Comparison of ENCODE assay signal across 8 mouse cellular contexts in the genomic region with DNA sequence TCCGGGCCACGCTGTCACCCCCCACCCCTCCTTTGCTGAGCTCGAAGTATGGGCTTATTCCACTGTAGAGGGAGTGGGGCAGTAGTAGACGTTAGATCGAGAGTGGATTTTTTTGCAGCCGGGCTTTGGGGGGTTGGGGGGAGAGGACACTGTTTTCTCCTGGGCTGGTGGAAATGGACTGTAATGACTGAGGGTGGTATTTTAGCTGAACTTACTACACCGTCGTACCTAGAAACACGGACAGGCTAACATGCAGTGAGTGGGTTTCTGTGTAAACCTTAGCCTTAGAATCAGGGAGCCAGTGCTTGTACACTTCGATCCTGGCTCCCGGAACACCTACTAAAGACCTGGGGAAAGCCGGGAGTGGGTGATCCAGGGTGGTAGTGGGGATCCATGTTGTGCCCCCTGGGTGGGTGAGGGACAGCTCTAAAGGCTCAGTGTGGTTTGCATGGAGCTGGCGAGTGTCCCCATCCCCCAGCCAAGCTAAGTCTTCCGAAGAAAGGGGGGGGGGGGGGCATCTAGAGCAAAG. TPM values are rescaled to one million over a fixed set of nuclear protein-coding genes. Genes with fewer than 3 reads are reported as not detected.
DNase-seq lines count a peak whose midpoint lies in the region; ATAC-seq lines count a peak whose summit lies in the region.

No protein-coding gene starts in this region.

- H3K9ac ChIP-seq in liver, embryonic 11.5 days (ENCODE audit: low read depth, low read length): no peak overlapping the region
- H3K9ac ChIP-seq in forebrain, embryonic 11.5 days (ENCODE audit: low read length): no peak overlapping the region
- H3K9ac ChIP-seq in limb, embryonic 13.5 days: no peak overlapping the region
- no peak overlapping the region for H3K9ac ChIP-seq in neural tube, embryonic 15.5 days (replicated peaks)

- H3K4me3 ChIP-seq in liver, embryonic 11.5 days (ENCODE audit: low read depth, low read length): peak overlapping the region; percentile 31
- H3K4me3 ChIP-seq in forebrain, embryonic 11.5 days (ENCODE audit: low read depth, low read length): peak overlapping the region; percentile 25
- peak overlapping the region; percentile 41 for H3K4me3 ChIP-seq in limb, embryonic 13.5 days
- H3K4me3 ChIP-seq in neural tube, embryonic 15.5 days (replicated peaks): peak overlapping the region; percentile 31

- H3K4me2 ChIP-seq in liver, embryonic 11.5 days: peak overlapping the region; percentile 59
- H3K4me2 ChIP-seq in forebrain, embryonic 11.5 days (ENCODE audit: low read depth, low read length, severe bottlenecking): peak overlapping the region; percentile 39
- peak overlapping the region; percentile 61 for H3K4me2 ChIP-seq in limb, embryonic 13.5 days (replicated peaks)
- H3K4me2 ChIP-seq in neural tube, embryonic 15.5 days: peak overlapping the region; percentile 50

- ATAC-seq in liver, embryonic 11.5 days (replicated peaks; ENCODE audit: low FRiP score): no peak
- 0 out of 2 replicates have a peak, but pooled peaks have one; percentile 16 for ATAC-seq in forebrain, embryonic 11.5 days (replicated peaks; ENCODE audit: low FRiP score)
- ATAC-seq in limb, embryonic 13.5 days (ENCODE audit: low FRiP score, low read depth): no peak
- peak; percentile 23; the same call in 1 of the 2 replicates for ATAC-seq in neural tube, embryonic 15.5 days (ENCODE audit: low FRiP score)

- no peaks in the 10 kb centered on the region for H3K9me3 ChIP-seq in liver, embryonic 11.5 days (ENCODE audit: control insufficient read depth, low read length)
- H3K9me3 ChIP-seq in forebrain, embryonic 11.5 days (ENCODE audit: control insufficient read depth, low read length): no peaks in the 10 kb centered on the region
- H3K9me3 ChIP-seq in limb, embryonic 13.5 days: no peaks in the 10 kb centered on the region
- H3K9me3 ChIP-seq in neural tube, embryonic 15.5 days (replicated peaks): no peaks in the 10 kb centered on the region

- H3K4me1 ChIP-seq in liver, embryonic 11.5 days (replicated peaks; ENCODE audit: control insufficient read depth, insufficient read depth, low read length): no peaks in the 10 kb centered on the region
- peaks cover 11% of the 10 kb centered on the region; the same call in 1 of the 2 replicates for H3K4me1 ChIP-seq in forebrain, embryonic 11.5 days (replicated peaks; ENCODE audit: control insufficient read depth, insufficient read depth, low read length)
- H3K4me1 ChIP-seq in limb, embryonic 13.5 days: peaks cover 12% of the 10 kb centered on the region
- peaks cover 18% of the 10 kb centered on the region for H3K4me1 ChIP-seq in neural tube, embryonic 15.5 days

- H3K27ac ChIP-seq in liver, embryonic 11.5 days (ENCODE audit: low read depth, low read length): no peak overlapping the region
- no peak overlapping the region for H3K27ac ChIP-seq in forebrain, embryonic 11.5 days (ENCODE audit: low read depth, low read length)
- no peak overlapping the region for H3K27ac ChIP-seq in limb, embryonic 13.5 days
- no peak overlapping the region for H3K27ac ChIP-seq in neural tube, embryonic 15.5 days (replicated peaks)

- H3K27me3 ChIP-seq in liver, embryonic 11.5 days (replicated peaks; ENCODE audit: control insufficient read depth, insufficient read depth, low read length): peaks cover 99% of the 10 kb centered on the region
- H3K27me3 ChIP-seq in forebrain, embryonic 11.5 days (ENCODE audit: control insufficient read depth, insufficient read depth, low read length): peaks cover 94% of the 10 kb centered on the region
- peaks cover 95% of the 10 kb centered on the region for H3K27me3 ChIP-seq in limb, embryonic 13.5 days
- peaks cover 85% of the 10 kb centered on the region for H3K27me3 ChIP-seq in neural tube, embryonic 15.5 days (replicated peaks)

- no peak for DNase-seq in liver, embryonic 11.5 days (ENCODE audit: low spot score)
- no peak for DNase-seq in liver
- no peak for DNase-seq in forebrain, embryonic 11.5 days (ENCODE audit: low spot score)
- DNase-seq in urinary bladder, postnatal 25 days (ENCODE audit: low spot score): no peak
- no peak for DNase-seq in kidney, postnatal 14 days
- no peak for DNase-seq in thymus, postnatal 10 days (ENCODE audit: low spot score in 2 of 2)

- 4% methylated on average over 14 of the region's 14 CpGs for WGBS in liver, embryonic 11.5 days
- WGBS in forebrain, embryonic 11.5 days: 2% methylated on average over 13 of the region's 14 CpGs
- 1% methylated on average over 14 of the region's 14 CpGs for WGBS in limb, embryonic 13.5 days
- WGBS in neural tube, embryonic 15.5 days: 1% methylated on average over 14 of the region's 14 CpGs

- H3K36me3 ChIP-seq in liver, embryonic 11.5 days (ENCODE audit: control insufficient read depth, insufficient read depth, low read length): no peaks in the 10 kb centered on the region
- H3K36me3 ChIP-seq in forebrain, embryonic 11.5 days (ENCODE audit: control insufficient read depth, insufficient read depth, low read length): no peaks in the 10 kb centered on the region
- no peaks in the 10 kb centered on the region for H3K36me3 ChIP-seq in limb, embryonic 13.5 days
- no peaks in the 10 kb centered on the region for H3K36me3 ChIP-seq in neural tube, embryonic 15.5 days

RNA-seq across cellular contexts. Expression of a gene that starts 6.2 kb away (rescaled TPM):
- polyA plus RNA-seq in liver, embryonic 11.5 days (2014; fragmentation: Nextera tagmentation; extraction: Ambion mirVana): 0.44 and 0.55 TPM in 2 replicates
- polyA plus RNA-seq in forebrain, embryonic 11.5 days (2014; fragmentation: Nextera tagmentation; extraction: Ambion mirVana): 4.4 and 4.7 TPM in 2 replicates
- polyA plus RNA-seq in limb, embryonic 13.5 days (2015; fragmentation: Nextera tagmentation; extraction: Ambion mirVana): 0.95 and 1.1 TPM in 2 replicates
- polyA plus RNA-seq in neural tube, embryonic 15.5 days (2015; fragmentation: Nextera tagmentation; extraction: Ambion mirVana): 2.5 and 3.4 TPM in 2 replicates

Comparison
In these comparisons a context has a peak if more than half of its experiments do, and no peak if none do; other contexts are left out.
1. ATAC-seq: peak in forebrain, embryonic 11.5 days (single experiment) and neural tube, embryonic 15.5 days (single experiment); none in liver, embryonic 11.5 days (single experiment) and limb, embryonic 13.5 days (single experiment).
2. Peak in every context shown above with its lines, with median percentiles within 50 percentile points of each other: H3K4me2 ChIP-seq and H3K4me3 ChIP-seq.